Mouse (Mus musculus): ENCODE data around the gene Akap1. TPM values are rescaled to one million over a fixed set of nuclear protein-coding genes. Genes with fewer than 3 reads are reported as not detected.

Gene Akap1
- polyA plus RNA-seq, 1 experiment: 25.4 TPM

DNA sequence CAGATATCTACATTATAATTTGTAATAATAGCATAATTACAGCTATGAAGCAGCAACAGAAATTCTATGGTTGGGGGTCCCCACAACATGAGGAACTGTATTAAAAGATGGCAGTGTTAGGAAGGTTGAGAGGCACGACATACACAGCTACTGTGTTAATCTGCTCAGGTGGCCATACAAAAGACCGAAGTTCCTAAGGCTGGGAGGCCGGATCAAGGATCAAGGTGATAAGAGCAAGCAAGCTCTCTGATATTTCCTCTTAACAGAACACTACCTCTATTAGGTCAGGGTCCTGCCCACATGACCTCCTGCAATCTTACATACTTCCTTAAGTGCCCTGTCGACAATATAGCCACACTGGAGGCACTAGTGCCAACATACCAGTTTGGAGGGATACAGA is 80.9 kb downstream of the Akap1 start:
- Histone ChIP-seq H3K27me3 (ENCODE audit: control insufficient read depth, insufficient read depth, insufficient read length) (no peaks in the 10 kb centered on the region), H3K4me3 (no peak overlapping the region), H3K4me2 (ENCODE audit: low read depth) (no peak overlapping the region), H3K79me2 (ENCODE audit: control insufficient read depth, insufficient read depth) (no peaks in the 10 kb centered on the region), H3K36me3 (ENCODE audit: control insufficient read depth, insufficient read depth) (no peaks in the 10 kb centered on the region), H3ac (ENCODE audit: control insufficient read depth, insufficient read length) (no peak overlapping the region)
- TF ChIP-seq SRF (IDR thresholded peaks at IDR 0.05; ENCODE audit: control insufficient read depth, insufficient read length, low read depth) (no peak), REST (IDR thresholded peaks at IDR 0.05; ENCODE audit: insufficient read depth, insufficient read length) (no peak), MAX (IDR thresholded peaks at IDR 0.05; ENCODE audit: low read depth) (no peak), CEBPB (IDR thresholded peaks at IDR 0.05; ENCODE audit: insufficient read depth, poor library complexity, severe bottlenecking) (no peak), E2F4 (IDR thresholded peaks at IDR 0.05; ENCODE audit: insufficient read depth) (no peak), TCF3 (IDR thresholded peaks at IDR 0.05; ENCODE audit: insufficient read length, low read depth) (no peak), MYOD1 (IDR thresholded peaks at IDR 0.05; ENCODE audit: control insufficient read depth in 1 of 3, insufficient read length in 2 of 3, low read depth in 2 of 3) (no peak), USF1 (IDR thresholded peaks at IDR 0.05; ENCODE audit: low read depth) (no peak), TCF12 (IDR thresholded peaks at IDR 0.05; ENCODE audit: insufficient read depth, poor library complexity, severe bottlenecking) (no peak), POLR2AphosphoS2 (IDR thresholded peaks at IDR 0.05; ENCODE audit: insufficient read length, low read depth) (no peak), MYOG (IDR thresholded peaks at IDR 0.05; ENCODE audit: control insufficient read depth in 1 of 3, insufficient read depth in 1 of 3, insufficient read length in 2 of 3, low read depth in 2 of 3) (no peak), POLR2A (IDR thresholded peaks at IDR 0.05; ENCODE audit: insufficient read length, low read depth) (no peak)

DNA sequence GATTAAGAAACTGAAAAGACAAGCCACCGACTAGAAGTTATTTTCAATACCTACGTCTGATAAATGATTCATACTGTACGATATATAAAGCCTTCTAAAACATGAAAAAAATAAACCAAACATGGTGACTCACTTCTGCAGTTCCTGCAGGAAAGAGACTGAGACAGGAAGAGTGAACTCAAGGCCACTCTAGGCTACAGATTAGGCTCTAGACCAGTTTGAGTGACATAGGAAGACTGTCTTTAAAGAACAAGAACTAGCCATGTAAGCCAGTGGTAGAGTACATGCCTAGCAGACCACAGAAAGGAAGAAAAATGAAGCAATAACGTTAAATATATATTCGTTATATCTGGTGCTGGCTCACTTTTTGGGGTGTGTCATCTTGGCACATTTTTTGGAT is 81.9 kb downstream of the Akap1 start:
- no peak overlapping the region for H3ac ChIP-seq (ENCODE audit: control insufficient read depth, insufficient read length)
- H3K4me3 ChIP-seq: no peak overlapping the region
- TF ChIP-seq USF1 (IDR thresholded peaks at IDR 0.05; ENCODE audit: low read depth) (no peak), REST (IDR thresholded peaks at IDR 0.05; ENCODE audit: insufficient read depth, insufficient read length) (no peak), POLR2A (IDR thresholded peaks at IDR 0.05; ENCODE audit: insufficient read length, low read depth) (no peak), MAX (IDR thresholded peaks at IDR 0.05; ENCODE audit: low read depth) (no peak), MYOD1 (IDR thresholded peaks at IDR 0.05; ENCODE audit: control insufficient read depth in 1 of 3, insufficient read length in 2 of 3, low read depth in 2 of 3) (no peak), CEBPB (IDR thresholded peaks at IDR 0.05; ENCODE audit: insufficient read depth, poor library complexity, severe bottlenecking) (no peak), MYOG (IDR thresholded peaks at IDR 0.05; ENCODE audit: control insufficient read depth in 1 of 3, insufficient read depth in 1 of 3, insufficient read length in 2 of 3, low read depth in 2 of 3) (no peak), TCF12 (IDR thresholded peaks at IDR 0.05; ENCODE audit: insufficient read depth, poor library complexity, severe bottlenecking) (no peak)
- H3K4me2 ChIP-seq (ENCODE audit: low read depth): no peak overlapping the region
- no peaks in the 10 kb centered on the region for H3K36me3 ChIP-seq (ENCODE audit: control insufficient read depth, insufficient read depth)
- no peaks in the 10 kb centered on the region for H3K79me2 ChIP-seq (ENCODE audit: control insufficient read depth, insufficient read depth)
- no peaks in the 10 kb centered on the region for H3K27me3 ChIP-seq (ENCODE audit: control insufficient read depth, insufficient read depth, insufficient read length)

Other genes with a start within 250 kb of the Akap1 start
- gene Msi2, start 146.1 kb downstream of the Akap1 start, polyA plus RNA-seq (2012; fragmentation: generic; extraction: Trizol): 37.9 TPM
- gene Scpep1, start 90.9 kb upstream of the Akap1 start, polyA plus RNA-seq (2012; fragmentation: generic; extraction: Trizol): 172 TPM
- gene Elobl, start 102.3 kb upstream of the Akap1 start, polyA plus RNA-seq (2012; fragmentation: generic; extraction: Trizol): 0.19 TPM
- 3.1 TPM for gene Coil, start 105.7 kb upstream of the Akap1 start, polyA plus RNA-seq (2012; fragmentation: generic; extraction: Trizol)
- gene Trim25, start 134.8 kb upstream of the Akap1 start, polyA plus RNA-seq (2012; fragmentation: generic; extraction: Trizol): 6.5 TPM
- gene Dgke, start 202.3 kb upstream of the Akap1 start, polyA plus RNA-seq (2012; fragmentation: generic; extraction: Trizol): 1.5 TPM
- not detected for gene Gm525, start 209.3 kb upstream of the Akap1 start, polyA plus RNA-seq (2012; fragmentation: generic; extraction: Trizol)

All from myocyte (in vitro differentiated cells).